Mouse (Mus musculus) hindbrain, embryonic 11.5 days (tissue): Measurements from ENCODE around the gene Hic2. TPM values are rescaled to one million over a fixed set of nuclear protein-coding genes. Genes with fewer than 3 reads are reported as not detected.
A peak's percentile ranks its signal among the peaks of the same experiment; 100 is the strongest.

ENCODE experiments used
- ATAC-seq: fragments of 200-750 bp; cut with Nextera tagmentation; 2 replicates; pipeline ENCODE4 v1.8.0; 2017; ENCODE audit warnings: mild to moderate bottlenecking, moderate TSS enrichment, moderate library complexity; ENCODE audit not compliant: low FRiP score
- DNase-seq: peaks from one replicate; pipeline ENCODE4 v3.0.0-alpha.2; 2015; ENCODE audit warnings: low spot score
- H3K27ac ChIP-seq: fragments of 300-500 bp; sonication (generic); 2 replicates; pipeline ENCODE4 v1.5.1; 2014; ENCODE audit warnings: mild to moderate bottlenecking, low read depth, low read length
- H3K27me3 ChIP-seq: fragments of 300-500 bp; sonication (generic); 2 replicates; pipeline ENCODE4 v1.6.1; 2014; ENCODE audit warnings: mild to moderate bottlenecking, low read length, moderate library complexity, mixed read lengths; ENCODE audit not compliant: control insufficient read depth, insufficient read depth
- H3K36me3 ChIP-seq: fragments of 300-500 bp; sonication (generic); 2 replicates; pipeline ENCODE4 v1.6.1; 2014; ENCODE audit warnings: mild to moderate bottlenecking, low read length, moderate library complexity, mixed read lengths; ENCODE audit not compliant: control insufficient read depth, insufficient read depth
- H3K4me1 ChIP-seq: fragments of 300-500 bp; sonication (generic); replicated peaks from 2 replicates; pipeline ENCODE4 v1.6.1; 2014; ENCODE audit warnings: low read length, mixed read lengths; ENCODE audit not compliant: control insufficient read depth, insufficient read depth
- H3K4me2 ChIP-seq: fragments of 300-500 bp; sonication (generic); replicated peaks from 2 replicates; pipeline ENCODE4 v1.6.1; 2014; ENCODE audit warnings: mild to moderate bottlenecking, low read depth, low read length
- H3K4me3 ChIP-seq: fragments of 300-500 bp; sonication (generic); 2 replicates; pipeline ENCODE4 v1.5.1; 2014; ENCODE audit warnings: low read depth, low read length
- H3K9ac ChIP-seq: fragments of 300-500 bp; sonication (generic); 2 replicates; pipeline ENCODE4 v1.6.1; 2014; ENCODE audit warnings: low read depth, low read length
- H3K9me3 ChIP-seq: fragments of 300-500 bp; sonication (generic); 2 replicates; pipeline ENCODE4 v1.6.1; 2016; ENCODE audit warnings: low read length; ENCODE audit not compliant: control insufficient read depth
- WGBS: fragments of 180-500 bp; shearing (Covaris S2); extraction: QIAGEN DNeasy Blood & Tissue Kit; methylation state at CpG from one replicate; pipeline ENCODE4 v1.1.7; 2014; 5-methylcytosine and 5-hydroxymethylcytosine counted together
- polyA plus RNA-seq: library from polyadenylated mRNA; unstranded; fragments of >200 nt; fragmentation: Nextera tagmentation; extraction: Ambion mirVana; gene quantifications from 2 replicates; pipeline ENCODE4 v1.2.1, GENCODE M21; 2014

The Hic2 gene
- polyA plus RNA-seq, 1 experiment from 2014 or later = 7.9 TPM

DNA sequence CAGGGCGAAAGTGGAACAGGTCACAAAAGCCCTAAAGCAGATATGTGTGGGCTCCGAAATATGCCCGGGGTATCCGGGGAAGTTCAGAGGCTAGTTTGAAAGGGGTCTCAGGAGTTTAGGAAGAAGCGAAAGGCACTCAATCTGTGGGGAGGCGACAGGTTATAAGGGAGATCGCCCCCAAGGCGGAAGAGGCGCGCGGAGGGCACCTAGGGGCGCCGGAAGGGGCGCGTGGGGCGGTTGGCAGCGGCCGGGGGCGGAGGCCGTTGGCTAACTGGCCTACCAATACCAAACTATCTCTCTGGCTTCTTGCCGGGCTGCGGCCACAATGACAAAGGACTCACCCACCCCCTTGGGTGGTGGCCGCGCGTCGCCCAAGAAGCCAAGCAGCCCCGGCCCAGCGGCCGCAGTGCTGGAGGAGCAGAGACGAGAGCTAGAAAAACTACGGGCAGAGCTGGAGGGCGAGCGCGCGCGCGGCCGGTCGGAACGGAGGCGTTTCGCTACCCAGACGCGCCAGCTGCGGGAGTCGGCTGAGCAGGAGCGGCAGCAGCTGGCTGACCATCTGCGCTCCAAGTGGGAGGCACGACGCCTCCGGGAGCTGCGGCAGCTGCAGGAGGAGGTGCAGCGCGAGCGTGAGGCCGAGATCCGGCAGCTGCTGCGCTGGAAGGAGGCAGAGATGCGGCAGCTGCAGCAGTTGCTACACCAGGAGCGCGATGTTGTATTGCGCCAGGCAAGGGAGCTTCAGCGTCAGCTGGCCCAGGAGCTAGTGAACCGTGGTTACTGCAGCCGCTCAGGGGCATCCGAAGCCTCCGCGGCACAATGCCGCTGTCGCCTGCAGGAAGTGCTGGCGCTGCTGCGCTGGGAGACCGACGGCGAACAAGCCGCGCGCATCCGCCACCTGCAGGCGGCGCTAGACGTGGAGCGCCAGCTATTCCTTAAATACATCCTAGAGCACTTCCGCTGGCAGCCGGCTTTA lies 24.7 kb upstream of the Hic2 start, which contains the start of gene Rimbp3:
TSS of gene Rimbp3 (plus strand) at position 215 of the 973 bp plus-strand sequence.
- H3K9me3 ChIP-seq = no peaks in the 10 kb centered on the region
- peak within 1 kb of the TSS; percentile 89 for H3K27ac ChIP-seq
- H3K4me1 ChIP-seq = peaks cover 9% of the 10 kb centered on the region
- no peaks in the 10 kb centered on the region for H3K27me3 ChIP-seq
- peak; percentile 90 for ATAC-seq
- WGBS = under 1% methylated on average over 81 of the region's 85 CpGs
- peak; percentile 95 for DNase-seq
- peak within 1 kb of the TSS; percentile 77 for H3K9ac ChIP-seq
- H3K4me2 ChIP-seq = peak within 1 kb of the TSS; percentile 86
- no peaks in the 10 kb centered on the region for H3K36me3 ChIP-seq
- peak within 1 kb of the TSS; percentile 43 for H3K4me3 ChIP-seq

GRCm38 (mm10) chr16:17209404-17209960 lies 23.9 kb upstream of the Hic2 start:
- WGBS = 3% methylated on average over 37 of the region's 37 CpGs
- H3K27me3 ChIP-seq = no peaks in the 10 kb centered on the region

GRCm38 (mm10) chr16:17209981-17210838 lies 23.2 kb upstream of the Hic2 start:
- DNase-seq (peak; percentile 92), ATAC-seq (peak; percentile 73)
- Histone ChIP-seq H3K9me3 (no peaks in the 10 kb centered on the region), H3K9ac (peak overlapping the region; percentile 77), H3K4me1 (peaks cover 9% of the 10 kb centered on the region), H3K27ac (no peak overlapping the region), H3K4me2 (peak overlapping the region; percentile 86), H3K27me3 (no peaks in the 10 kb centered on the region), H3K36me3 (no peaks in the 10 kb centered on the region), H3K4me3 (peak overlapping the region; percentile 43)
- WGBS = 8% methylated on average over 48 of the region's 48 CpGs

More at GRCm38 (mm10) chr16:17209404-17209960, 23.9 kb upstream of the Hic2 start:
- Histone ChIP-seq H3K27ac (peak overlapping the region; percentile 89), H3K4me3 (peak overlapping the region; percentile 43), H3K36me3 (no peaks in the 10 kb centered on the region), H3K4me1 (peaks cover 9% of the 10 kb centered on the region), H3K4me2 (peak overlapping the region; percentile 86), H3K9ac (peak overlapping the region; percentile 77; the same call in 1 of the 2 replicates), H3K9me3 (no peaks in the 10 kb centered on the region)
- ATAC-seq (peak; percentile 18; the same call in 1 of the 2 replicates), DNase-seq (no peak)

GRCm38 (mm10) chr16:17216934-17217633 lies 16.3 kb upstream of the Hic2 start:
- no peaks in the 10 kb centered on the region for H3K9me3 ChIP-seq
- ATAC-seq = no peak
- no peak overlapping the region for H3K9ac ChIP-seq
- H3K4me1 ChIP-seq = no peaks in the 10 kb centered on the region
- DNase-seq = no peak
- no peak overlapping the region for H3K4me3 ChIP-seq
- WGBS = 50% methylated on average over 8 of the region's 8 CpGs
- no peaks in the 10 kb centered on the region for H3K27me3 ChIP-seq
- H3K4me2 ChIP-seq = no peak overlapping the region
- H3K36me3 ChIP-seq = no peaks in the 10 kb centered on the region
- H3K27ac ChIP-seq = no peak overlapping the region

DNA sequence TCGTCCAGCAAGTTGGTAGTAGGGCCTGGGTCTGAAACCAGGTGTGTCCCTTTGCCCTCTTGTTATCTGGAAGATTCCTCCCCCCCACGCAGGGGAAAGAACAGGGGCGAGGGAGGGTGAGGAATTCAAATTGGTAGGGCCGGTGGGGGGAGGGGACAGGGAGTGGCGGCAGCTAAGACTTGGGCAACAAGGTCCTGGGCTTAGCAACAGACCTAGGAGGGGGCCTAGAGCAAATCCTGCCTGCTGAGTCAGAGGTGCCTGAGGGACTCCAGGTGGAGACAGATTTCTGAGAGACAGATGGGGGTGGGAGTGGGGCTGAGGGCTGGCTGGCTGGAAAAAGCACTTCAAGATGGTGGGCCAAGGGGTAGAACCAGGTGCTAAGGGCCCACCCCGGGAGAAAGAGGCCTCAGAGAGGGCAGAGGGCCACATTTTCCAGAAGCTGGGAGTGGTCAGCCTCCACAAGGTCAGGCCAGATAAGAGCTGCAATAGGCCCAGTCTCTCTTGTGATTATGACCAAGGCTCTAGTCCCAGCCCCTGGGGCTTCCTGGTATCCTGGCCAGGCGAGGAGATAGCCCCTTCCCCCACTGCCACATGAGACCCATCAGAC lies 13.1 kb upstream of the Hic2 start:
- WGBS = 40% methylated on average over 7 of the region's 7 CpGs

DNA sequence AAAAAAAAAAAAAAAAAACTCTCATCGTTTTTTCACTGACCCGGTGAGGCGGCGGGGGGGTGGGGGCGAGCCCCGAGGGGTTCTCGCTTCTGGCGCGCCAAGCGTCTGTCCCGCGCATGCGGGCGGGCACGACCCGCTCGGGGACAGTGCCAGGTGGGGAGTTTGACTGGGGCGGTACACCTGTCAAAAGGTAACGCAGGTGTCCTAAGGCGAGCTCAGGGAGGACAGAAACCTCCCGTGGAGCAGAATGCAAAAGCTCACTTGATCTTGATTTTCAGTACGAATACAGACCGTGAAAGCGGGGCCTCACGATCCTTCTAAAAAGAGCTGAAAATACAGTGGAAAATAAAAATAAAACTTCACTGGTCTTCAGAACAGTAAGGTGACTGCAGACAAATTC lies 11.2 kb upstream of the Hic2 start:
- Histone ChIP-seq H3K36me3 (no peaks in the 10 kb centered on the region), H3K27me3 (no peaks in the 10 kb centered on the region), H3K27ac (no peak overlapping the region), H3K9ac (no peak overlapping the region), H3K4me2 (no peak overlapping the region), H3K9me3 (no peaks in the 10 kb centered on the region), H3K4me1 (no peaks in the 10 kb centered on the region), H3K4me3 (no peak overlapping the region)
- ATAC-seq (peak; percentile 100), DNase-seq (peak; percentile 97)
- 34% methylated on average over 25 of the region's 25 CpGs for WGBS

More for the DNA sequence above, 13.1 kb upstream of the Hic2 start:
- no peak overlapping the region for H3K4me3 ChIP-seq
- DNase-seq = no peak
- no peak overlapping the region for H3K27ac ChIP-seq
- H3K9me3 ChIP-seq = no peaks in the 10 kb centered on the region
- H3K4me1 ChIP-seq = no peaks in the 10 kb centered on the region
- H3K9ac ChIP-seq = no peak overlapping the region
- H3K36me3 ChIP-seq = no peaks in the 10 kb centered on the region
- no peak overlapping the region for H3K4me2 ChIP-seq
- ATAC-seq = no peak
- no peaks in the 10 kb centered on the region for H3K27me3 ChIP-seq

DNA sequence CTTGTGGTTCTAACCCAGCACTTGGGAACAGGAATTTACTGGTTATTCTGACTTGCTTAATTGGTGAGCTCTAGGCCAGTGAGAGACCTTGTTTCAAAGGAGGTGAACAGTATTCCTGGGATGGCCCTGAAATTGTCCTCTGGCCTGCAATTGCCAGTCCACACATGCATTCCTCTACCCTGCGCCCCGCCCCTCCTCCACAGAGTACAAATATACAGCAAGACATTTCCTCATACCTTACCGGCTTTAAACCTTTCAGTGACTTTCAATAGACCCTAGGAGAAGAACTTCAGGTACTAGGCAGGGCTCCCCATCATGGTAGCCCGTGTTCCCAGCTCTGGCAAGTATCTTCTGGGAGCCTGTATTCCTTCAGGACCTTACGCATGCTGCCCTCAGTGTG lies 7.8 kb upstream of the Hic2 start:
- no peaks in the 10 kb centered on the region for H3K36me3 ChIP-seq
- H3K27ac ChIP-seq = no peak overlapping the region
- 86% methylated on average over 5 of the region's 5 CpGs for WGBS
- DNase-seq = no peak
- no peak for ATAC-seq
- no peaks in the 10 kb centered on the region for H3K4me1 ChIP-seq
- no peak overlapping the region for H3K4me2 ChIP-seq
- H3K9ac ChIP-seq = no peak overlapping the region
- H3K27me3 ChIP-seq = no peaks in the 10 kb centered on the region
- H3K9me3 ChIP-seq = no peaks in the 10 kb centered on the region
- no peak overlapping the region for H3K4me3 ChIP-seq
